Mouse (Mus musculus) liver, embryonic 14.5 days (tissue): ENCODE results near the gene Faap20. TPM values are rescaled to one million over a fixed set of nuclear protein-coding genes. Genes with fewer than 3 reads are reported as not detected.

ENCODE experiments used
- ATAC-seq: fragments of 200-750 bp; cut with Nextera tagmentation; 2 replicates; pipeline ENCODE4 v1.8.0; 2017; ENCODE audit warnings: moderate number of reproducible peaks, mild to moderate bottlenecking, moderate library complexity; ENCODE audit not compliant: insufficient read depth
- DNase-seq, 3 experiments: peaks; one replicate each; pipeline ENCODE4 v3.0.0-alpha.2; 2012 to 2013; ENCODE audit warnings: low read depth in 3 of 3, low spot score in 3 of 3
- H3K27ac ChIP-seq: fragments of 300-500 bp; sonication (generic); 2 replicates; pipeline ENCODE4 v1.5.1; 2014; ENCODE audit warnings: moderate library complexity, mild to moderate bottlenecking, control low read depth, inconsistent platforms
- H3K27me3 ChIP-seq: fragments of 300-500 bp; sonication (generic); 2 replicates; pipeline ENCODE4 v1.6.1; 2014; ENCODE audit warnings: mild to moderate bottlenecking, low read length, moderate library complexity; ENCODE audit not compliant: control insufficient read depth, insufficient read depth
- H3K36me3 ChIP-seq: fragments of 300-500 bp; sonication (generic); replicated peaks from 2 replicates; pipeline ENCODE4 v1.6.1; 2014; ENCODE audit warnings: low read depth; ENCODE audit not compliant: control insufficient read depth, insufficient read depth
- H3K4me1 ChIP-seq, 2 experiments: fragments of 200-500 bp in 1 of 2; fragments of 300-500 bp in 1 of 2; sonication (generic) in 1 of 2; replicated peaks; 2 replicates each; pipeline ENCODE4 v1.6.1; 2012 to 2014; ENCODE audit warnings: antibody characterized with exemption in 1 of 2, inconsistent platforms in 1 of 2, low read length in 1 of 2; ENCODE audit not compliant: control insufficient read depth in 2 of 2, insufficient read depth in 2 of 2
- H3K4me2 ChIP-seq: fragments of 300-500 bp; sonication (generic); 2 replicates; pipeline ENCODE4 v1.6.1; 2014; ENCODE audit warnings: low read depth, mild to moderate bottlenecking, control low read depth, moderate library complexity
- H3K4me3 ChIP-seq, 2 experiments: fragments of 200-500 bp in 1 of 2; fragments of 300-500 bp in 1 of 2; sonication (generic) in 1 of 2; 2 replicates each; pipeline ENCODE4 v1.5.1; 2012 to 2014; ENCODE audit warnings: low read depth in 2 of 2, low read length in 2 of 2, mild to moderate bottlenecking in 2 of 2, control low read depth in 1 of 2, inconsistent platforms in 1 of 2, moderate library complexity in 1 of 2; ENCODE audit not compliant: insufficient read depth in 1 of 2
- H3K9ac ChIP-seq: fragments of 300-500 bp; sonication (generic); replicated peaks from 2 replicates; pipeline ENCODE4 v1.6.1; 2014; ENCODE audit warnings: mild to moderate bottlenecking, control low read depth, moderate library complexity
- H3K9me3 ChIP-seq: fragments of 300-500 bp; sonication (generic); 2 replicates; pipeline ENCODE4 v1.6.1; 2016; ENCODE audit warnings: low read length, mixed read lengths; ENCODE audit not compliant: control insufficient read depth
- CTCF ChIP-seq: IDR thresholded peaks from 2 replicates; pipeline ENCODE4 v1.5.1; 2016; ENCODE audit warnings: antibody characterized with exemption, low read depth, control low read depth
- EP300 ChIP-seq: IDR thresholded peaks from 2 replicates; pipeline ENCODE4 v1.6.1; 2016; ENCODE audit warnings: antibody characterized with exemption, low read depth
- WGBS: fragments of 180-500 bp; shearing (Covaris S2); extraction: QIAGEN DNeasy Blood & Tissue Kit; methylation state at CpG from one replicate; pipeline ENCODE4 v1.1.7; 2014; ENCODE audit not compliant: insufficient replicate concordance; 5-methylcytosine and 5-hydroxymethylcytosine counted together
- polyA plus RNA-seq, 2 experiments: library from polyadenylated mRNA; depleted of rRNA in 1 of 2; stranded (reverse) in 1 of 2; unstranded in 1 of 2; fragments of >200 nt; fragmentation: Nextera tagmentation in 1 of 2; extraction: Ambion mirVana in 1 of 2; gene quantifications; 2 replicates each; pipeline versions ENCODE4 v1.2.1 to v1.2.3; 2012 to 2014

Gene Faap20
- polyA plus RNA-seq, 2 experiments, result 12.2 to 14.8 TPM

DNA sequence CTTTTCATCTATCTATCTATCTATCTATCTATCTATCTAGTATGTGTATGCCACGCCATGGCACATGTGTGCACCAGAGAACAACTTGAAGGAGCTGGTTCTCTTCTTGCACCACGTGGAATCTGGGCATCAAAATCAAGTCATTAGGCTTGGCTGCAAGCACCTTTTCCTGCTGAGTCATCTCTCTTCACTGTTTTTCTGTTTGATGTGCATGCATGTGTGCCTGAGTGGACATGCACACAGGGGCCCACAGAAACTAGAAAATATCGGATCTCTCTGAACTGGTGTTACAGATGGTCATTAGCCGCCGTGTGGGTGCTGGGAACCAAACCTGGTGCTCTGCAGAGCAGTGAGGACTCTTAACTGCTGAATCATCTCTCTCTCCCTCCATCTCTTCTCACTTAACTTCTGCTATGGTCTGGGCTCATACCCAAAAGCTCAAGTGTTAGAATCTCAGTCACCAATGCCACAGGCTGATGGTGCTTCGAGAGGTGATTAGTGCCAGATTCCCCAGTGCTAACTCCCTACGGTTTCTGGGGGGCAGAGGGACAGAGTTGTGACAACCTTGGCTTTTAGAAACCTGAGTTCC lies 55.0 kb downstream of the Faap20 start:
- Histone ChIP-seq H3K4me2 (no peak overlapping the region), H3K27ac (no peak overlapping the region), H3K27me3 (no peaks in the 10 kb centered on the region), H3K4me1 (peaks cover 0 to 2% of the 10 kb centered on the region in 2 experiments; a peak in 1 of 4 replicates), H3K36me3 (no peaks in the 10 kb centered on the region), H3K9ac (no peak overlapping the region), H3K9me3 (no peaks in the 10 kb centered on the region), H3K4me3 (no peak overlapping the region)
- 68% methylated on average over 7 of the region's 7 CpGs for WGBS
- DNase-seq (no peak), ATAC-seq (no peak)
- TF ChIP-seq CTCF (no peak), EP300 (no peak)

DNA sequence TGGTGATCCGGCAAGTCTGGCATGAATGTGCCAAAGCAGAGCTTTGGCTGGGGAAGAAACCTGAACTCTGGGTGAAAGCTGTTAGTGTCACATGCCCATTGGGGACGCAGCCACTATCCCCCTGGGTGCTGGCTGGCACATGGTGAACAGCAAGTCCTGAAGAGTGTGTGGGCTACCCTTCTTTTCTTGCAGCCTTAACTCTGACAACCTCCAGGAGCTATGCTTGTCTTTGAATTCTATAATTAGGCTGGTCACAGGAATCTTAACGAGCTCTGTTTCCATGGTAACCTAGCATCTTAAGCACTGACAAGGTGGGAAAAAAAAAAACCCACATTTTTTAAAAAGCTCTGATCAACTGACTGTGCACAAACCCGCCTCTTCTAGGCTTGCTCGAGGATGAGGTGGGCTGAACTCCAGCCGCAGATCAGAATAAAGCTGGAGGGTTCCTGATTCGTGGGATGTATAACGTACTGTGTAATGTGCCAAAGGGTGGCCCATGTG lies 56.0 kb downstream of the Faap20 start:
- Histone ChIP-seq H3K4me2 (no peak overlapping the region), H3K27me3 (no peaks in the 10 kb centered on the region), H3K27ac (no peak overlapping the region), H3K4me3 (no peak overlapping the region), H3K36me3 (no peaks in the 10 kb centered on the region), H3K4me1 (peaks cover 0 to 2% of the 10 kb centered on the region in 2 experiments; a peak in 1 of 4 replicates), H3K9ac (no peak overlapping the region), H3K9me3 (no peaks in the 10 kb centered on the region)
- ATAC-seq (no peak), DNase-seq (no peak)
- 63% methylated on average over 8 of the region's 8 CpGs for WGBS
- TF ChIP-seq CTCF (no peak), EP300 (no peak)

Other genes starting within 250 kb of the Faap20 start
- gene Plch2, start 193.0 kb upstream of the Faap20 start, polyA plus RNA-seq (2012; rRNA removed), result 0.09 and 0.12 TPM in 2 replicates
- 0.04 TPM in 1 of 2 replicates, not detected in the other for gene Plch2, start 193.0 kb upstream of the Faap20 start, polyA plus RNA-seq (2014; fragmentation: Nextera tagmentation; extraction: Ambion mirVana)
- gene Pex10, start 182.8 kb upstream of the Faap20 start, polyA plus RNA-seq (2012; rRNA removed), result 6.8 and 7.1 TPM in 2 replicates
- gene Pex10, start 182.8 kb upstream of the Faap20 start, polyA plus RNA-seq (2014; fragmentation: Nextera tagmentation; extraction: Ambion mirVana), result 1.7 and 2.6 TPM in 2 replicates
- 39.6 and 50.8 TPM in 2 replicates for gene Rer1, start 163.4 kb upstream of the Faap20 start, polyA plus RNA-seq (2012; rRNA removed)
- 95.1 and 97.7 TPM in 2 replicates for gene Rer1, start 163.4 kb upstream of the Faap20 start, polyA plus RNA-seq (2014; fragmentation: Nextera tagmentation; extraction: Ambion mirVana)
- 1.0 and 1.1 TPM in 2 replicates for gene Morn1, start 163.2 kb upstream of the Faap20 start, polyA plus RNA-seq (2012; rRNA removed)
- gene Morn1, start 163.2 kb upstream of the Faap20 start, polyA plus RNA-seq (2014; fragmentation: Nextera tagmentation; extraction: Ambion mirVana), result 0.85 and 1.2 TPM in 2 replicates
- gene Ski, start 27.2 kb upstream of the Faap20 start, polyA plus RNA-seq (2012; rRNA removed), result 4.3 and 4.5 TPM in 2 replicates
- 2.4 and 2.8 TPM in 2 replicates for gene Ski, start 27.2 kb upstream of the Faap20 start, polyA plus RNA-seq (2014; fragmentation: Nextera tagmentation; extraction: Ambion mirVana)
- 0.71 and 0.99 TPM in 2 replicates for gene Prkcz, start 111.6 kb downstream of the Faap20 start, polyA plus RNA-seq (2012; rRNA removed)
- gene Prkcz, start 111.6 kb downstream of the Faap20 start, polyA plus RNA-seq (2014; fragmentation: Nextera tagmentation; extraction: Ambion mirVana), result 1.3 and 1.7 TPM in 2 replicates
- gene Gabrd, start 148.3 kb downstream of the Faap20 start, polyA plus RNA-seq (2012; rRNA removed), result 0.02 TPM in 1 of 2 replicates, not detected in the other
- not detected in 2 replicates for gene Gabrd, start 148.3 kb downstream of the Faap20 start, polyA plus RNA-seq (2014; fragmentation: Nextera tagmentation; extraction: Ambion mirVana)
- 0.03 and 0.08 TPM in 2 replicates for gene Cfap74, start 159.4 kb downstream of the Faap20 start, polyA plus RNA-seq (2012; rRNA removed)
- 0.08 TPM in 1 of 2 replicates, not detected in the other for gene Cfap74, start 159.4 kb downstream of the Faap20 start, polyA plus RNA-seq (2014; fragmentation: Nextera tagmentation; extraction: Ambion mirVana)
- gene Tmem52, start 219.3 kb downstream of the Faap20 start, polyA plus RNA-seq (2012; rRNA removed), result not detected in 2 replicates
- gene Tmem52, start 219.3 kb downstream of the Faap20 start, polyA plus RNA-seq (2014; fragmentation: Nextera tagmentation; extraction: Ambion mirVana), result not detected in 2 replicates
- 92.8 and 127 TPM in 2 replicates for gene Gnb1, start 241.6 kb downstream of the Faap20 start, polyA plus RNA-seq (2012; rRNA removed)
- 98.7 and 108 TPM in 2 replicates for gene Gnb1, start 241.6 kb downstream of the Faap20 start, polyA plus RNA-seq (2014; fragmentation: Nextera tagmentation; extraction: Ambion mirVana)